ENCODE assay signal across 7 mouse cellular contexts in genomic region chr1:74235938-74236589, GRCm38 (mm10). TPM values are rescaled to one million over a fixed set of nuclear protein-coding genes. Genes with fewer than 3 reads are reported as not detected.
DNase-seq lines count a peak whose midpoint lies in the region; ATAC-seq lines count a peak whose summit lies in the region.

Gene Arpc2, plus strand, starts transcription at chr1:74236084.

- peak within 1 kb of the TSS; percentile 83 for H3K9ac ChIP-seq in embryonic facial prominence, embryonic 12.5 days
- H3K9ac ChIP-seq in limb, embryonic 11.5 days (ENCODE audit: low read length): peak within 1 kb of the TSS; percentile 87
- H3K9ac ChIP-seq in midbrain, embryonic 14.5 days (replicated peaks; ENCODE audit: low read length): peak within 1 kb of the TSS; percentile 93

- DNase-seq in adrenal gland, postnatal 25 days: peak; percentile 97
- DNase-seq in heart, adult 11 months: peak; percentile 100
- peak; percentile 98 for DNase-seq in kidney, adult 18-20 months
- DNase-seq in limb, embryonic 11.5 days (ENCODE audit: low spot score): peak; percentile 98
- DNase-seq in midbrain, embryonic 14.5 days: peak; percentile 99
- peak; percentile 97 to 98 for DNase-seq in spleen, adult 18-20 months

- H3K36me3 ChIP-seq in embryonic facial prominence, embryonic 12.5 days: no peaks in the 10 kb centered on the region
- no peaks in the 10 kb centered on the region for H3K36me3 ChIP-seq in limb, embryonic 11.5 days (ENCODE audit: control insufficient read depth, insufficient read depth, low read length)
- no peaks in the 10 kb centered on the region for H3K36me3 ChIP-seq in midbrain, embryonic 14.5 days (ENCODE audit: control insufficient read depth, insufficient read depth, low read length)

- H3K4me2 ChIP-seq in embryonic facial prominence, embryonic 12.5 days (replicated peaks): peak within 1 kb of the TSS; percentile 79
- H3K4me2 ChIP-seq in limb, embryonic 11.5 days (ENCODE audit: low read depth, severe bottlenecking): peak within 1 kb of the TSS; percentile 76
- peak within 1 kb of the TSS; percentile 94 for H3K4me2 ChIP-seq in midbrain, embryonic 14.5 days (ENCODE audit: low read length)

- H3K27ac ChIP-seq in embryonic facial prominence, embryonic 12.5 days: peak within 1 kb of the TSS; percentile 84
- H3K27ac ChIP-seq in limb, embryonic 11.5 days (replicated peaks; ENCODE audit: low read depth, low read length): peak within 1 kb of the TSS; percentile 79; the same call in 1 of the 2 replicates
- H3K27ac ChIP-seq in midbrain, embryonic 14.5 days (replicated peaks; ENCODE audit: low read depth, low read length): peak within 1 kb of the TSS; percentile 91

- peak within 1 kb of the TSS; percentile 87 for H3K4me3 ChIP-seq in embryonic facial prominence, embryonic 12.5 days
- peak within 1 kb of the TSS; percentile 98 for H3K4me3 ChIP-seq in limb, embryonic 11.5 days (ENCODE audit: low read depth, low read length)
- peak within 1 kb of the TSS; percentile 96 for H3K4me3 ChIP-seq in midbrain, embryonic 14.5 days (replicated peaks; ENCODE audit: low read depth, low read length)

- H3K9me3 ChIP-seq in embryonic facial prominence, embryonic 12.5 days: no peaks in the 10 kb centered on the region
- no peaks in the 10 kb centered on the region for H3K9me3 ChIP-seq in limb, embryonic 11.5 days (ENCODE audit: control insufficient read depth, low read length)
- no peaks in the 10 kb centered on the region for H3K9me3 ChIP-seq in midbrain, embryonic 14.5 days (ENCODE audit: control insufficient read depth, low read length)

- peak; percentile 84 for ATAC-seq in embryonic facial prominence, embryonic 12.5 days (ENCODE audit: insufficient number of reproducible peaks, insufficient read depth, low FRiP score, low TSS enrichment)
- peak; percentile 88 for ATAC-seq in limb, embryonic 11.5 days (ENCODE audit: insufficient number of reproducible peaks, low FRiP score, low TSS enrichment, low read depth)
- peak; percentile 94 for ATAC-seq in midbrain, embryonic 14.5 days (ENCODE audit: low FRiP score, low TSS enrichment)

- peaks cover 32% of the 10 kb centered on the region for H3K4me1 ChIP-seq in embryonic facial prominence, embryonic 12.5 days
- H3K4me1 ChIP-seq in limb, embryonic 11.5 days (ENCODE audit: control insufficient read depth, insufficient read depth, low read length): peaks cover 5% of the 10 kb centered on the region; the same call in 1 of the 2 replicates
- peaks cover 27% of the 10 kb centered on the region for H3K4me1 ChIP-seq in midbrain, embryonic 14.5 days (ENCODE audit: control insufficient read depth, insufficient read depth, low read length)

- H3K27me3 ChIP-seq in embryonic facial prominence, embryonic 12.5 days: no peaks in the 10 kb centered on the region
- no peaks in the 10 kb centered on the region for H3K27me3 ChIP-seq in limb, embryonic 11.5 days (ENCODE audit: control insufficient read depth, insufficient read depth, low read length)
- no peaks in the 10 kb centered on the region for H3K27me3 ChIP-seq in midbrain, embryonic 14.5 days (ENCODE audit: control insufficient read depth, insufficient read depth, low read length)

- 2% methylated on average over 48 of the region's 55 CpGs for WGBS in embryonic facial prominence, embryonic 12.5 days
- WGBS in limb, embryonic 11.5 days: 2% methylated on average over 48 of the region's 55 CpGs
- 1% methylated on average over 38 of the region's 55 CpGs for WGBS in midbrain, embryonic 14.5 days

RNA-seq across cellular contexts. Expression of gene Arpc2, which starts in this region (rescaled TPM):
- 170 and 172 TPM in 2 replicates for total RNA-seq in adrenal gland, postnatal 25 days (2021)
- polyA plus RNA-seq in embryonic facial prominence, embryonic 12.5 days (2016; fragmentation: Nextera tagmentation; extraction: Ambion mirVana): 378 and 381 TPM in 2 replicates
- polyA plus RNA-seq in limb, embryonic 11.5 days (2014; fragmentation: Nextera tagmentation; extraction: Ambion mirVana): 314 and 323 TPM in 2 replicates
- polyA plus RNA-seq in midbrain, embryonic 14.5 days (2014; fragmentation: Nextera tagmentation; extraction: Ambion mirVana): 322 and 338 TPM in 2 replicates

Comparison
In these comparisons a context has a peak if more than half of its experiments do, and no peak if none do; other contexts are left out.
1. Peak in every context shown above with its lines: DNase-seq, ATAC-seq, H3K4me3 ChIP-seq and H3K27ac ChIP-seq.